Mouse (Mus musculus) frontal cortex, adult 2 months (tissue): Measurements from ENCODE around the gene Resp18. TPM values are rescaled to one million over a fixed set of nuclear protein-coding genes. Genes with fewer than 3 reads are reported as not detected.
A peak's percentile ranks its signal among the peaks of the same experiment; 100 is the strongest.
"Not testable (repeated sequence)": the region's sequence is repeated elsewhere in the genome, so short reads cannot be mapped to it uniquely, and the experiment has no call there.

Experiments
- DNase-seq, 2 experiments: peaks; one replicate each; pipeline ENCODE4 v3.0.0; 2022; ENCODE audit warnings: low spot score in 1 of 2; ENCODE audit errors: extremely low spot score in 1 of 2
- polyA plus RNA-seq: library from polyadenylated mRNA; depleted of rRNA; stranded (reverse); fragments of >200 nt; gene quantifications from 2 replicates; pipeline ENCODE4 v1.2.3, GENCODE M21; 2012; rRNA removed

The Resp18 gene
- polyA plus RNA-seq, 1 experiment: 118 TPM

- DNase-seq: peak in 1 of 2 experiments; percentile 57
Measured at GRCm38 (mm10) chr1:75239591-75239990, 38.6 kb downstream of the Resp18 start.

GRCm38 (mm10) chr1:75236117-75237050 is 41.8 kb downstream of the Resp18 start, which contains the start of gene Dnajb2:
Gene Dnajb2, plus strand, starts transcription at chr1:75236406.
- DNase-seq: peak; percentile 75 to 87

DNA sequence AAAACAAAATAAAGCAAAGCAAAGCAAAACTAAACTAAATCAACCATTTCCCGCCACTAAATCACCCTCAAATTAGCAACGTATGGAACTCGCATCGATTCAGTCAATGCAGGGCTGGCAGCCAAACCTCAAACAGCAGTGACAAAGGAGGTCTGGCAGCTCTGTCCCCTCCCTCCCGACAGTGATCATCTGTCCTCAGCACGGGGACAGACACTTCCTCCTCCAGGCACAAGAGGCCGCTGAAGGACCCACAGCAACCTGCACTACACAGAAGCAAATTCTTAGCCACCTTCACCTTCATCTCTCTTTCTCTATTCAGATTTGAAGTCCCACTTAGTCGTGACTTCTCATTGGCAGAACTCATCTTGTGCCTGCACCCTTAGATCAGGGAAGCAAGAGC is 43.6 kb downstream of the Resp18 start:
- DNase-seq: peak; percentile 64 to 81

- DNase-seq: not testable (repeated sequence)
Measured at GRCm38 (mm10) chr1:75232489-75232888, 45.7 kb downstream of the Resp18 start.

- DNase-seq: no peak
Measured at GRCm38 (mm10) chr1:75231664-75232152, 46.5 kb downstream of the Resp18 start, which contains the start of gene A630095N17Rik. Gene A630095N17Rik, minus strand, starts transcription at chr1:75232102.

DNA sequence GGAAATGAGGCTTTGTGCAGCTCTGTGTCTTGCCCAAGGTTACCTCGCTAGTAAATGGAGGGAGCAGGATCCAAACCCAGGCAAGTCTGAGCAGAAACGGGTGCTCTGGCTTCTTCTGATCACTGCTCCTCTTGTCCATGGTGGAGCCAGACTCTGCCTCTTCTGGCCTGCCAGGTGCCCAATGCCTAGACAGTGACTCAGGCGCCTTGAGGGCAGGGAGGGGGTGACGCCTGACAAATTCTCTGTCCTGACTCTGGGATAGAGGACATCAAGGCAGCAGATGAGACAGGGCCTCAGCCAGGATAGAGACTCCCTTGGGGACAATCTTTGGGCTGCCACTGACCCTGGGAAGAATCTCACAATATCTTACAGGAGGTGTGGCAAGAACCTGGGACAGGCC is 47.0 kb downstream of the Resp18 start:
- no peak for DNase-seq

GRCm38 (mm10) chr1:75230335-75230994 is 47.8 kb downstream of the Resp18 start:
- DNase-seq: no peak

DNA sequence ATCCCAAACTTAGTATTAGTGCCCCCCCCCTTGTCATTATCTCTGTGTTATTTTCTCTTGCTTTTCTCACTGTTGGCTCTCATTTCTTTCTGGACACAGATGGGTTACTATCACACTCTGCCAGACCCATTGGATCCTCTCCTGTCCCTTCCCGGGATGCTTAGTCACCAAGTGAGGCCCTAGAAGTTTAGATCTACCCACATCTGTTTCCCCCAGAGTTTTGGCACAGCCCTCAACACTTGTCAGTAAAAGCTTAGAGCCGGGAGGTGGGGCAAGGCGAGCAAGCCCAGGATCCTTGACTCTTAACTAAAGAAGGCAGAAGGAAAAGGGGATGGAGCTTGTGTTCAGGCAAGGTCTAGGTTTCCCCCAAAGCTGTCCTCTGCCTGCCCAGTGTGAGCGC is 49.1 kb downstream of the Resp18 start:
- no peak for DNase-seq

GRCm38 (mm10) chr1:75227653-75228052 is 50.6 kb downstream of the Resp18 start:
- no peak for DNase-seq

DNA sequence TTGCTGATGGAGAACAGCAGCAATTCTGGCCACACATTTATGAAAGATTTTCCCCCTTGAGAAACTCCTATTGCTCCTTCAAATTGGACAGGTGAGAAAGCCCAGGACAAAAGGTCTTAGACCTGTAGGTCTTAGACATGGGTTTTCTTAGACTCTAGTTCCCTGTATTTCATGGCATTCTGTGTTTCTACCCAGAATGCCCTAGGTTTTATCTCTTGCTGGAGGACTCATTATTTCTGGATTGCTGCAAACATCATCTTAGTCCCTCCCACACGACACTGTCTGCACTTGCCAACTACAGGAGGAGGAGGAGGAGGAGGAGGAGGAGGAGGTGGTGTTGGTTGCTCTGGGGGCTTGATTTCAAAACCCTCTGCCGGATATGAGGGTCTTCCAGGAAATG is 52.1 kb downstream of the Resp18 start:
- no peak for DNase-seq

DNA sequence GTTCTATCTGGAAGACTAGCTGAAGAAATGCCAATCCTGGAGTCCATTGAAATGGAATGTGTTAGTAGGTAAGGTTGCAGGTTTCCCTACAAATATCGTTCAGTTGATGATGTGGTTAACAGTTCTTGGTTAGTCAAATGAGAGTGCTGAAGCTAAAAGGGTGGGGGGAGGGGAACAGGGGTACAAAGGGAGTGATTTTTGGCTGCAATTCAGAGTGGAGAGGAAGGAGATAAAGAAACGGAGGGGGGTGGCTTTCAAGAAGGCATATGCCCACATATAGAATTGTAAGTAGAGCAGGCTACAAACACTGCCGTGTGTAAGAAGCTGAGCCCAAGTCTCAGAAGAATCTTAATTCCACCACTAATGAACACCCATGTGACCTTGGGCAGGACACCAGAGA is 52.7 kb downstream of the Resp18 start:
- DNase-seq: no peak

DNA sequence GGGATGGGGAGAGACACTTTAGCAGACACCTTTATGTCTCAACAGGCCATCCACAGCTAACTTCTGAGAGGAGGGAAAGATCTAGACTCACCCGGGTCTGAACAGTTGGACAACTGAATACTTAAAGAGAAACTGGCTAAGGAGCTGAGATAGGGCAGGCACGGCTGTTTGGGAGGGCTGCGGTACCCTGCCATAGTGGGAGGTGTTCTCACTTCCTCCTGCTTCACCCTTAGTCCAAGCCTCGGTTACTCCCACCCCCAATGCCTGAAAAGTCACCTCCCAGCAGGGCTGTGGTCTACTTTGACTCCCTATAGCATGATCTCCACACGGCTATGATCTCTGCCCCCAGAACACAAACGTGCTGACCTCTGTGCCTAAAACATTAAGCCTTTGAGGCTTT is 54.7 kb downstream of the Resp18 start:
- DNase-seq: no peak

DNA sequence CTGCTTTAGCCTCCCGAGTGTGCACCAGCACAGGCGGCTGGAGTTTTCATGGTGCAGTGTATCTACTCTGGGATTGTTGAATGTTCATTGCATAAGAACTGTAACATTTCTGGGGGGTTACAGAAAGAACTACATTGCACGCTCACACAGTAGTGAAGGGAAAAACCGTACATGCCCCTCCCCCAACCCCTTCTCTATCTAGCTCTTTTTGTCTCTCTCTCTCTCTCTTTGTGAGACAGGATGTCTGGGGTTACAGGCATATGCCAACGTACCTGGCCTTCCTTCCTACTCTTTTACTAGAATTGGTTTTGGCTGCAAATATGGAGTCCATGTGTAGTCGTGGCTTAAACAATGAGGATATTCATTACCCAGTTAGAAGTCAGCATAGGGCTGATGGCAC is 55.3 kb downstream of the Resp18 start:
- no peak for DNase-seq

Other genes starting within 250 kb of the Resp18 start
- gene Nhej1, start 153.2 kb downstream of the Resp18 start, polyA plus RNA-seq: 1.8 and 2.4 TPM in 2 replicates
- gene Slc23a3, start 144.5 kb downstream of the Resp18 start, polyA plus RNA-seq: 0.12 and 0.23 TPM in 2 replicates
- 31.9 and 35.3 TPM in 2 replicates for gene Cnppd1, start 135.7 kb downstream of the Resp18 start, polyA plus RNA-seq
- 189 and 211 TPM in 2 replicates for gene Retreg2, start 135.6 kb downstream of the Resp18 start, polyA plus RNA-seq
- gene Zfand2b, start 109.8 kb downstream of the Resp18 start, polyA plus RNA-seq: 55.1 and 56.5 TPM in 2 replicates
- 24.7 and 29.2 TPM in 2 replicates for gene Abcb6, start 98.0 kb downstream of the Resp18 start, polyA plus RNA-seq
- gene Ankzf1, start 86.3 kb downstream of the Resp18 start, polyA plus RNA-seq: 41.4 and 49.9 TPM in 2 replicates
- gene Atg9a, start 86.2 kb downstream of the Resp18 start, polyA plus RNA-seq: 101 and 107 TPM in 2 replicates
- 20.1 and 25.5 TPM in 2 replicates for gene Glb1l, start 67.6 kb downstream of the Resp18 start, polyA plus RNA-seq
- 205 and 218 TPM in 2 replicates for gene Stk16, start 67.6 kb downstream of the Resp18 start, polyA plus RNA-seq
- 358 and 465 TPM in 2 replicates for gene Tuba4a, start 58.5 kb downstream of the Resp18 start, polyA plus RNA-seq
- gene A630095N17Rik, start 46.3 kb downstream of the Resp18 start, polyA plus RNA-seq: not detected in 2 replicates
- gene Dnajb2, start 42.0 kb downstream of the Resp18 start, polyA plus RNA-seq: 78.7 and 90.5 TPM in 2 replicates
- gene Ptprn, start 13.9 kb downstream of the Resp18 start, polyA plus RNA-seq: 384 and 412 TPM in 2 replicates
- gene Dnpep, start 39.6 kb upstream of the Resp18 start, polyA plus RNA-seq: 81.1 and 81.9 TPM in 2 replicates
- 2.5 and 3.5 TPM in 2 replicates for gene Des, start 81.9 kb upstream of the Resp18 start, polyA plus RNA-seq
- gene Speg, start 96.9 kb upstream of the Resp18 start, polyA plus RNA-seq: 134 and 135 TPM in 2 replicates
- 101 and 111 TPM in 2 replicates for gene Gmppa, start 157.5 kb upstream of the Resp18 start, polyA plus RNA-seq
- gene Asic4, start 172.0 kb upstream of the Resp18 start, polyA plus RNA-seq: 11.9 and 13.5 TPM in 2 replicates
- 73.9 and 79.5 TPM in 2 replicates for gene Chpf, start 200.9 kb upstream of the Resp18 start, polyA plus RNA-seq
- 73.1 and 82.3 TPM in 2 replicates for gene Tmem198, start 201.1 kb upstream of the Resp18 start, polyA plus RNA-seq
- gene Obsl1, start 228.0 kb upstream of the Resp18 start, polyA plus RNA-seq: 36.4 and 37.9 TPM in 2 replicates
- 80.9 and 92.8 TPM in 2 replicates for gene Inha, start 228.7 kb upstream of the Resp18 start, polyA plus RNA-seq
- 33.8 and 36.3 TPM in 2 replicates for gene Stk11ip, start 243.1 kb upstream of the Resp18 start, polyA plus RNA-seq